Mouse (Mus musculus): ENCODE data around the gene Mmp11.

DNA sequence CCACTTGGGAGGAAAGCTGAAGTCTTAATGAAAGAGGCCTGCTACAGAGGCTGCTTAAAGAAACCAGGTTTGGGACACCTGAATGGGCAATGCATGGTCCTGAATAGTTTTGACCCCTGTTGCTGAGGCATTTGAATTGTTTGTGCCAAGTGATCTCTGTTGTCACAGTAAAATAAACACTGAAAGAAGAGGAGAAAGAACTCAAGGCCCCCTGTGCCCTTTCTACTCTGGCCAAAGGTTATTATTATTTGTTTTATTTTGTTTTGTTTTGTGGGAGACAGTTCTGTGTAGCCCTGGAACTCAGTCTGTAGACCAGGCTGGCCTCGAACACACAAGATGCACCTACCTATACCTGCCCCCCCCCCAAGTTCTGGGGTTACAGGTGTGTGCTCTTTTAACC, 1.3 kb downstream of the Mmp11 start:
- TF ChIP-seq POLR2A (IDR thresholded peaks at IDR 0.05; ENCODE audit: extremely low read depth, insufficient read depth, low read length): no peak
- no peak for TF ChIP-seq CTCF (IDR thresholded peaks at IDR 0.05; ENCODE audit: low read depth, low read length)
